Mouse (Mus musculus) ES-E14 (cell line): ENCODE data around the gene Dhcr24.

Experiments used
- CHD2 ChIP-seq: IDR thresholded peaks from 2 replicates; pipeline ENCODE4 v1.6.1; 2014; ENCODE audit warnings: mild to moderate bottlenecking, low read depth, low read length, inconsistent platforms
- HCFC1 ChIP-seq: IDR thresholded peaks from 2 replicates; pipeline ENCODE4 v1.6.1; 2012; ENCODE audit warnings: low read length, inconsistent platforms, borderline replicate concordance; ENCODE audit not compliant: insufficient read depth
- ZC3H11A ChIP-seq: IDR thresholded peaks from 2 replicates; pipeline ENCODE4 v1.6.1; 2012; ENCODE audit warnings: low read depth, mild to moderate bottlenecking, inconsistent platforms, low read length, borderline replicate concordance
- ZNF384 ChIP-seq: IDR thresholded peaks from 2 replicates; pipeline ENCODE4 v1.6.1; 2012; ENCODE audit warnings: low read depth, low read length, inconsistent platforms

DNA sequence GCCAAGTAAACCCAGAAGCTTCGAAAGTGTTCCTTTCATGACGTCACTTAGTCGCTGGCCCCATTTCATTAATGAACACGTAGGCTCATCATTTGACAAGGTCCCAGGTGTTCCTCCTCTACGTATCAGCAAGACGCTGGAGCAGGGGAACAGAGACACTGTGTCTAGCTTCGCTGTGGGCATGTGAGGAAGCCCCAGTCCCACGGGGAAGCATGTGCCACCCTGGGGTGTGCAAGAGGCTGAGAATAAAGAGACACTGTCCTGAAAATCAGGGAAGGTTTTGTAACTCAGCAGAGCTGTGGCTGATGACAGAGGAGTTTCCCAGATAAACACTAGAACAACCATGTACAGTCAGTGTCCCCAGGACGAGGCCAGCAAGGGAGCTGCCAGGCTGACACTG lies 36.2 kb downstream of the Dhcr24 start:
- TF ChIP-seq CHD2 (no peak), HCFC1 (no peak), ZNF384 (no peak), ZC3H11A (no peak)
